Mouse (Mus musculus): ENCODE data around the gene Ago3. TPM values are rescaled to one million over a fixed set of nuclear protein-coding genes. Genes with fewer than 3 reads are reported as not detected.

The Ago3 gene
- polyA plus RNA-seq, 1 experiment = 12.6 TPM

- Histone ChIP-seq H3K27me3 (ENCODE audit: control insufficient read depth, insufficient read depth, low read length) (no peaks in the 10 kb centered on the region), H3K4me3 (ENCODE audit: extremely low read depth, insufficient read depth, insufficient read length) (peak overlapping the region; percentile 78), H3K27ac (ENCODE audit: insufficient read depth, low read length) (peak overlapping the region; percentile 69), H3K4me1 (ENCODE audit: control insufficient read depth, insufficient read depth, insufficient read length) (no peaks in the 10 kb centered on the region), H3K36me3 (ENCODE audit: control insufficient read depth, insufficient read depth, low read length) (no peaks in the 10 kb centered on the region)
- no peak for DNase-seq (ENCODE audit: low read depth in 1 of 2, low spot score in 2 of 2)
- WGBS = 6% methylated on average over 24 of the region's 24 CpGs
- TF ChIP-seq CTCF (IDR thresholded peaks at IDR 0.05; ENCODE audit: extremely low read depth, insufficient read depth, insufficient read length, insufficient replicate concordance) (no peak), POLR2A (IDR thresholded peaks at IDR 0.05; ENCODE audit: low read depth, low read length) (no peak)
These were observed 542 bp downstream of the Ago3 start for GRCm38 (mm10) chr4:126428682-126429346.

- Histone ChIP-seq H3K27ac (ENCODE audit: insufficient read depth, low read length) (no peak overlapping the region), H3K36me3 (ENCODE audit: control insufficient read depth, insufficient read depth, low read length) (no peaks in the 10 kb centered on the region), H3K4me1 (ENCODE audit: control insufficient read depth, insufficient read depth, insufficient read length) (no peaks in the 10 kb centered on the region), H3K4me3 (ENCODE audit: extremely low read depth, insufficient read depth, insufficient read length) (no peak overlapping the region), H3K27me3 (ENCODE audit: control insufficient read depth, insufficient read depth, low read length) (no peaks in the 10 kb centered on the region)
- WGBS = 89% methylated on average over 2 of the region's 2 CpGs
- DNase-seq (ENCODE audit: low read depth in 1 of 2, low spot score in 2 of 2) = no peak
- no peak for TF ChIP-seq POLR2A (IDR thresholded peaks at IDR 0.05; ENCODE audit: low read depth, low read length)
- TF ChIP-seq CTCF (IDR thresholded peaks at IDR 0.05; ENCODE audit: extremely low read depth, insufficient read depth, insufficient read length, insufficient replicate concordance) = no peak
These were observed 5.5 kb downstream of the Ago3 start for GRCm38 (mm10) chr4:126423866-126424265.

- H3K27ac ChIP-seq (ENCODE audit: insufficient read depth, low read length) = no peak overlapping the region
- no peaks in the 10 kb centered on the region for H3K27me3 ChIP-seq (ENCODE audit: control insufficient read depth, insufficient read depth, low read length)
- H3K4me1 ChIP-seq (ENCODE audit: control insufficient read depth, insufficient read depth, insufficient read length) = no peaks in the 10 kb centered on the region
These were observed 13.6 kb downstream of the Ago3 start for GRCm38 (mm10) chr4:126415707-126416106.

GRCm38 (mm10) chr4:126412526-126412925 is 16.8 kb downstream of the Ago3 start:
- no peak overlapping the region for H3K27ac ChIP-seq (ENCODE audit: insufficient read depth, low read length)

More at GRCm38 (mm10) chr4:126415707-126416106, 13.6 kb downstream of the Ago3 start:
- DNase-seq (ENCODE audit: low read depth in 1 of 2, low spot score in 2 of 2) = no peak
- no peak for TF ChIP-seq CTCF (IDR thresholded peaks at IDR 0.05; ENCODE audit: extremely low read depth, insufficient read depth, insufficient read length, insufficient replicate concordance)
- TF ChIP-seq POLR2A (IDR thresholded peaks at IDR 0.05; ENCODE audit: low read depth, low read length) = no peak
- Histone ChIP-seq H3K4me3 (ENCODE audit: extremely low read depth, insufficient read depth, insufficient read length) (no peak overlapping the region), H3K36me3 (ENCODE audit: control insufficient read depth, insufficient read depth, low read length) (peaks cover 1% of the 10 kb centered on the region; the same call in 1 of the 2 replicates)

GRCm38 (mm10) chr4:126371497-126371896 is 57.9 kb downstream of the Ago3 start:
- no peak for DNase-seq (ENCODE audit: low read depth in 1 of 2, low spot score in 2 of 2)
- Histone ChIP-seq H3K27me3 (ENCODE audit: control insufficient read depth, insufficient read depth, low read length) (no peaks in the 10 kb centered on the region), H3K36me3 (ENCODE audit: control insufficient read depth, insufficient read depth, low read length) (peaks cover 1% of the 10 kb centered on the region; the same call in 1 of the 2 replicates), H3K4me1 (ENCODE audit: control insufficient read depth, insufficient read depth, insufficient read length) (no peaks in the 10 kb centered on the region), H3K27ac (ENCODE audit: insufficient read depth, low read length) (no peak overlapping the region), H3K4me3 (ENCODE audit: extremely low read depth, insufficient read depth, insufficient read length) (no peak overlapping the region)
- 86% methylated on average over 9 of the region's 9 CpGs for WGBS
- TF ChIP-seq CTCF (IDR thresholded peaks at IDR 0.05; ENCODE audit: extremely low read depth, insufficient read depth, insufficient read length, insufficient replicate concordance) (no peak), POLR2A (IDR thresholded peaks at IDR 0.05; ENCODE audit: low read depth, low read length) (no peak)

More at GRCm38 (mm10) chr4:126412526-126412925, 16.8 kb downstream of the Ago3 start:
- TF ChIP-seq POLR2A (IDR thresholded peaks at IDR 0.05; ENCODE audit: low read depth, low read length) (no peak), CTCF (IDR thresholded peaks at IDR 0.05; ENCODE audit: extremely low read depth, insufficient read depth, insufficient read length, insufficient replicate concordance) (no peak)
- no peak for DNase-seq (ENCODE audit: low read depth in 1 of 2, low spot score in 2 of 2)
- Histone ChIP-seq H3K4me3 (ENCODE audit: extremely low read depth, insufficient read depth, insufficient read length) (no peak overlapping the region), H3K4me1 (ENCODE audit: control insufficient read depth, insufficient read depth, insufficient read length) (no peaks in the 10 kb centered on the region), H3K36me3 (ENCODE audit: control insufficient read depth, insufficient read depth, low read length) (peaks cover 1% of the 10 kb centered on the region; the same call in 1 of the 2 replicates), H3K27me3 (ENCODE audit: control insufficient read depth, insufficient read depth, low read length) (no peaks in the 10 kb centered on the region)
- 91% methylated on average over 3 of the region's 3 CpGs for WGBS

- H3K4me1 ChIP-seq (ENCODE audit: control insufficient read depth, insufficient read depth, insufficient read length) = no peaks in the 10 kb centered on the region
- H3K4me3 ChIP-seq (ENCODE audit: extremely low read depth, insufficient read depth, insufficient read length) = no peak overlapping the region
- 95% methylated on average over 1 of the region's 1 CpGs for WGBS
- no peak for DNase-seq (ENCODE audit: low read depth in 1 of 2, low spot score in 2 of 2)
- H3K27me3 ChIP-seq (ENCODE audit: control insufficient read depth, insufficient read depth, low read length) = no peaks in the 10 kb centered on the region
- no peak overlapping the region for H3K27ac ChIP-seq (ENCODE audit: insufficient read depth, low read length)
- H3K36me3 ChIP-seq (ENCODE audit: control insufficient read depth, insufficient read depth, low read length) = peaks cover 6% of the 10 kb centered on the region; the same call in 1 of the 2 replicates
- TF ChIP-seq CTCF (IDR thresholded peaks at IDR 0.05; ENCODE audit: extremely low read depth, insufficient read depth, insufficient read length, insufficient replicate concordance) (no peak), POLR2A (IDR thresholded peaks at IDR 0.05; ENCODE audit: low read depth, low read length) (no peak)
These were observed 69.3 kb downstream of the Ago3 start for GRCm38 (mm10) chr4:126360069-126360468.

- Histone ChIP-seq H3K4me3 (ENCODE audit: extremely low read depth, insufficient read depth, insufficient read length) (no peak overlapping the region), H3K4me1 (ENCODE audit: control insufficient read depth, insufficient read depth, insufficient read length) (no peaks in the 10 kb centered on the region), H3K36me3 (ENCODE audit: control insufficient read depth, insufficient read depth, low read length) (peaks cover 14% of the 10 kb centered on the region), H3K27me3 (ENCODE audit: control insufficient read depth, insufficient read depth, low read length) (no peaks in the 10 kb centered on the region), H3K27ac (ENCODE audit: insufficient read depth, low read length) (no peak overlapping the region)
- no peak for DNase-seq (ENCODE audit: low read depth in 1 of 2, low spot score in 2 of 2)
- WGBS = 83% methylated on average over 4 of the region's 4 CpGs
- TF ChIP-seq POLR2A (IDR thresholded peaks at IDR 0.05; ENCODE audit: low read depth, low read length) = no peak
- no peak for TF ChIP-seq CTCF (IDR thresholded peaks at IDR 0.05; ENCODE audit: extremely low read depth, insufficient read depth, insufficient read length, insufficient replicate concordance)
These were observed 85.9 kb downstream of the Ago3 start for GRCm38 (mm10) chr4:126343451-126343850.
